Mouse (Mus musculus) regulatory T cell (primary cell): ENCODE data around the gene 4930402H24Rik.
"Not testable (repeated sequence)": the region's sequence is repeated elsewhere in the genome, so short reads cannot be mapped to it uniquely, and the experiment has no call there.

ENCODE experiments used
- in situ Hi-C: fragments of 300-600 bp; cut with MboI, MseI; formaldehyde crosslinking; loops from one replicate; pipeline ENCODE4 v1.15.1; 2025; ENCODE audit warnings: high pct_unique_total_duplicates

Gene 4930402H24Rik

DNA sequence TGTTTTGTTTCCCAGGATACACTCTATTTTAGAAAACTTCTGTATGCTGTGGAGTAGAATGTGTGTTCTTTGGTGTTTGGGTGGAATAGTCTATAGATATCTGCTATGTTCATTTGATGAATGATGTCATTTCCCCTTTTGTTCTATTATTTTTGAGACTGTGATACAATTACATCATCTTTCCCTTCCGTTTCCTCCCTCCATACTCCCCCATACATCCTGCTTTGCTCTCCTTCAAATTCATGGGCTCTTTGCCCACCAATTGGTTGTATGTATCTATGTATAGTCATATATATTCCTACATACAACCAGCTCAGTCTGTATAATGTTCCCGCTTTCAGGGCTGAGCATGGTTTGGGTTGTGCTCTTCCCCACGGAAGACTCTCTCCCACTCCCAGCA is 44.1 kb downstream of the 4930402H24Rik start:
- in situ Hi-C loops: no loop called here

- in situ Hi-C loops: no loop called here
Observed at GRCm38 (mm10) chr2:130852964-130853363, 53.2 kb downstream of the 4930402H24Rik start.

DNA sequence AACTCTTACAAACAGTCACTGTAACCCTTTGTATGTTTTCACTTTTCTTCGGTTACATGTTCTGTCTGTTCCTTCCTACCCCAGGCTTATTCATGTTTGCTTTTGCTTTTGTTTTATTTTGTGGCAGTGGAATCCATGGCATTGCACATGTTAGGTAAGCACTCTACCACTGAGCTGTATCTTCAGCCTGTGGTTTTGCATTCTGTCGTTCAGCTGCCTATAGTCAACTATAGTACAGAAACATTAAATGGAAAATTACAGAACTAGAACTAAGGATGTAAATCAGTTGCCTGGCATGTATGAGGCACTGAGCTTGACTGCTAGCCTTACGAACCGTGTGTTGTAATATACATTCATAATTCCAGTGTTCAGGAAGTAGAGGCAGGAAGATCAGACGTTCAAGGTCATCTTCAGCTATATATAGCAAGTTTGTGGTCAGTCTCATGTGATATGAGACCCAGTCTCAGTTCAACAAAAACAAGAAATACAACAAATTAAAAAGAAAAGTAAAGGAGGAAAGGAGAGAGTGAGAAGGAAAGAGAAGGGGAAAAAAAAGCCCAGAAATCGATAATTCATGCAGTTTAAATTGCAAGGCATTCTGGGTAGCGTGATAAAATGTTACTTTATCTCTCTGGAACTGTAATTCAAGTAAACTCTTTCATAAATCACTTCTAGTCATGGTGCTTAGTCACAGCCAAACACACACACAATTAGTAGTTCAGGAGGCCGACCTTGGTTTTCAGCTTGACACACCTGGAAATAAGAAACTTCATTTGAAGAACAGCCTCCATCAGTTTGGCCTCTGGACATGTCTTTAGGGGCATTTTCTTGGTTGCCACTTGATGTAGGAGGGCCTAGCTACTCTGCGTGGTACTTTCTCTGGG is 54.6 kb downstream of the 4930402H24Rik start:
- in situ Hi-C loops: no loop called here

DNA sequence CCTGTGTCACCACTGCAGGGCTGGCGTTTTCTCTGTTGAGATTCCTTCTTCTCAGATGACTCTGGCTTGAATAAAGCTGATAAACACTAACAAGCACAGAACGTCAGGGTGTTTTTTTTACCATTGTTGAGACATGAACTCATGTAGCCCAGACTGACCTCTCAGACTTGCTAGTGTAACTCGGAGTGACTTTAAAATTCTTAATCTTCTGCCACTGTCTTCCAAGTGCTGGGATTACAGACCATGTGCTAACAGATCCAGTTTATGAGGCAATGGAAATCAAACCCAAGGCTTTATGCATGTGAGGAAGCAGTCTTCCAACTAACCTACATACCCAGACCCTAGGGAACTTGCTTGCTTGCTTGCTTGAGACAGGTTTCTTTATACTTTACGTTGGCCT is 56.5 kb downstream of the 4930402H24Rik start:
- in situ Hi-C loops: no loop called here

DNA sequence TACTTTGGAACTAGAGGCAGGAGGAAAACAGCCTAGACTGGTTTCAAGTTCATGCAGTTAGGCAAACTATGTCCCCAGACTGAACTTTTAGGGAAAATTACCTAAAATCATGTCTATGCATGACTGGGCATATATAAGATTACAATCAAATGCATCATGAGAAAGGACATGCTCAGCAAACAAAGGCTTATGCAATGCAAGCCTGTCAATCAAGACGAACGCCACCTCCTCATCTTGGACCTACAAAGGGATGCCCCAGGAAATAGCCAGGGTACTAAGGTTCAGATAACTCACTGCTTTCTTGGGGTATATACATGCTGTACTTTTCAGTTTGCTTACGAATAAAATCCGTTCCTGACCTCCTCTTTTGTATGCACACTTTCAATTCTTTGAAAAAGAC is 57.9 kb downstream of the 4930402H24Rik start:
- in situ Hi-C loops: no loop called here

DNA sequence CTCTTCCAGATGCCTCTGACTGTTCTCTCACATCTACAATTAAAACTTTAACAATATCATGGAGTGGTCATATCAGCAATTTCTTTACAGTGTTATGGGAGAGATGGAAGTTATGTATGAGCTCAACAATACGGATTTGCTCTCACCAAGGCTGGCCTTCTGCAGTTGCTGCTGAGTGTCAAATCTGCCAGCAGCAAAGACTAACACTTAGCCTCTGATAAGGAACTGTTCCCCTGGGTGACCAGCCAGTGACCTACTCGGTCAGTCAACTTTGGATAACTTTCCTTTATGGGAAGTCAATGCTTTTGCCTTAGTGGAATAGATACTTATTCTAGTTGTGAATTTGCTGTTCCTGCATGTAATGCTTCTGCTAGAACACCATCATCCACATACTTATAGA is 62.6 kb downstream of the 4930402H24Rik start:
- in situ Hi-C loops: no loop called here

GRCm38 (mm10) chr2:130840846-130841245 is 65.4 kb downstream of the 4930402H24Rik start:
- in situ Hi-C loops: no loop called here

DNA sequence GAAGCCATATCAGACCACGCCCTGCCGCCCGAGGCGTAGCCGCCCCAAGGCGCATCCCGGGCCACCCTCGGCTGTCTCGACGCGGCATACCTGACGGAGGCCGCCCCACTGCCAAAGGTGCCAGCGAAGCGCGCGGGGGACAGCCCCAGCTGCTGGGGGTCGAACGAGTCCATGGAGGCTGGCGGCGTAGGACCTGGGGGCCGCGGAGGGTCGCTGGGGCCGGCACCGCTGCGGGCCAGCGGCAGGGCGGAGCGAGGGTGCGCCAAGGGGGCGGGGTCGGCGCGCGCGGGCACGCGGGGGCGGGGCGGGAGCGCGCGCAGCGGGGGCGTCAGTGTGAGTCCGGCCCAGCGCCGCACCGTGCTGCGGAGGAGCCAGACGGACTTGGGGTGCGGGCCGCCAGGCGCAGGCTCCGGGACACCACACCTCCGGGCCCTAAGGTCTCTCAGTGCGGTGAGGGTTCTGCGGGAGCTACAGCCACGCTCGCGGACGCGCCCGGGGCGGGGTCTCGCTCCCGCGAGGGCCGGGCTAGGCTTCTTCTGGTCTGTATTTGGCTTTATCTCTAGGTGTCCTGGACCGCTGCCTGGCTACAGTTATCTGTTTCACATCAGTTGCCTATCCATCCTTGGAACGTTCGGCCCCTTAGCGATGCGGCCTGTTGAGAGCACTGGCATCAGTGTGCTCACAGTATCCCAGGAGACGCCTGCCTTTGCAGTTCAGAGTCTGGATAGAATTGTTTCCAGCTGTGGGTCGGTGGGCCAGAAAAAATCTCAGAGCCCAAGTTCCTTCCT is 66.1 kb downstream of the 4930402H24Rik start:
- in situ Hi-C loops: no loop called here

GRCm38 (mm10) chr2:130839528-130839873 is 66.7 kb downstream of the 4930402H24Rik start:
- in situ Hi-C loops: no loop called here

- in situ Hi-C loops: no loop called here
Observed at GRCm38 (mm10) chr2:130839084-130839483, 67.1 kb downstream of the 4930402H24Rik start.

- in situ Hi-C loops: no loop called here
Observed at GRCm38 (mm10) chr2:130838131-130838530, 68.1 kb downstream of the 4930402H24Rik start.

DNA sequence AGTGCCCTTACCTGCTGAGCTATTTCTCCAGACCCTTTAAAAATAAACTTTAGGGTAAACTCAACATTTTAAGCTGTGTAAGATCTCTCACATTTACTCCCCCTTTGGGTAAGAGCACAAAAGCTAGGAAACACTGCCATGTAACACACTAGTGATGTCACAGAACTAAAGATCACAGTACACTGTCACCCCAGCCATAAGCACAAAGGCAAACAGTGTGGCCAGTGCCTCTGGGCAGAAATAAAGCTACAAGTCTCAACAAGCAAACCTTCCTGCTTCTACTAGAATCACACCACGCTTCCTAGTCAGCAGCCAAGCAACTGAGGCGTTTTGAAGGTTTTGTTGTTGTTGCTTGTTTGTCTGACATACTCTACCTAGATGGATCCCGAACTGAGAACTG is 72.5 kb downstream of the 4930402H24Rik start:
- in situ Hi-C loops: no loop called here

DNA sequence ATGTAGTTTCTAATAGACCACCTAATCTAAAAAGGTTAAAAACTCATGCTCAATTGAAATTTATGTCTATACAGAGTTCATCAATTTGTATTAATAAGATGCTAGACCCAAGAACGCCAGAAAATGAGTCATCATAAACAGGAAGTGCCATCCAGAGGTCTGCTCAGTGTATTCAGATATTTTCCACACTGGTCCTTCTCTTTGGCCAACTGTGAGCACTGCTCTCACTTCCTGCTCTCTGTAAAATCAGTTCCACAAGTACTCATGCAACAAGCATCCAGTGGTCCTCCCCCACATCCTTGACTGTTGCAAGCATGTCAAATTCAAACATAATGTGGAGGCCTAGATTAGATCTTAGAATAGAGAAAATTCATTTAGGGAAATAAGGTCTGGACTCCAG is 73.6 kb downstream of the 4930402H24Rik start:
- in situ Hi-C loops: no loop called here

DNA sequence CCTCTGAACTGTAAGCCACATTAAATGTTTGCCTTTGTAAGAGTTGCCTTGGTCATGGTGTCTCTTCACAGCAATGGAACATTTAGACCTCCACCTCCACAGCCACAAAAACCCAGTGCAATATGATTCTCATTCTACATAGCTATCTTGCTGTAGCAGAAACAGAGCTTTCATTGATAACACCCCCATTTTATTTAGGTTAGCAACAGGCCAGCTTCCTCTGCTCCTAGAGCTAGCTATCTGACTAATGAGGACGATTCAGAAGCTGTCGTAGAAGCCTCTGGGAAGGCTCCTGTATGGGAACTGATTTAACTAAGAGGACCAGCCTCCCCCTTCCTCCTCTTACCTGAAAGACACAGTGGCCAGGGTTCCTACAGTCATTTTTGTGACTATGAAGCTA is 74.2 kb downstream of the 4930402H24Rik start:
- in situ Hi-C loops: no loop called here

GRCm38 (mm10) chr2:130830236-130830635 is 76.0 kb downstream of the 4930402H24Rik start:
- in situ Hi-C loops: no loop called here

GRCm38 (mm10) chr2:130829496-130829895 is 76.7 kb downstream of the 4930402H24Rik start:
- in situ Hi-C loops: no loop called here

- in situ Hi-C loops: no loop called here
Observed at GRCm38 (mm10) chr2:130828668-130829067, 77.5 kb downstream of the 4930402H24Rik start.

- in situ Hi-C loops: not testable (repeated sequence)
Observed at GRCm38 (mm10) chr2:130828066-130828465, 78.1 kb downstream of the 4930402H24Rik start.

DNA sequence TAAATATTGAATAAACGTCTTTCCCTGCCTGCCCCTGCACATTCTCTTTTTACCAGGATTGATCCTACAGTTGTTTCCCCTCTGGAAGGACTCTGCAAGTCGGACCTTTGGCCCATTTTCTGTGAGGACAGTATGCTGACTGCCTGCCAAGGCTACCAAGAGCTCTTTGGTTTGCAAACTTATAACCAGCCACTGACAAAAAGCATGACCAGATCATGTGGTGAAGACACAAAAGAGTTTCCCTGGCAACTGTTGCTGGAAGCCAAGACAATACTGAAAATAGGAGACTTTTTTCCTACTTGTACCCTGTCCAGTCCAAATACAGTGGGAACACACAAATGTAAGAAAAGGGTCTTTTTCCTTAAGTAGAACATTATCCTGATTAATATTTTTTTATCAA is 78.8 kb downstream of the 4930402H24Rik start:
- in situ Hi-C loops: no loop called here

GRCm38 (mm10) chr2:130818838-130819647 is 87.2 kb downstream of the 4930402H24Rik start:
- in situ Hi-C loops: no loop called here

- in situ Hi-C loops: no loop called here
Observed at GRCm38 (mm10) chr2:130817865-130818264, 88.3 kb downstream of the 4930402H24Rik start.

- in situ Hi-C loops: no loop called here
Observed at GRCm38 (mm10) chr2:130816205-130816604, 90.0 kb downstream of the 4930402H24Rik start.
